Comparison of ENCODE assay signal across 24 mouse cellular contexts in the genomic region with DNA sequence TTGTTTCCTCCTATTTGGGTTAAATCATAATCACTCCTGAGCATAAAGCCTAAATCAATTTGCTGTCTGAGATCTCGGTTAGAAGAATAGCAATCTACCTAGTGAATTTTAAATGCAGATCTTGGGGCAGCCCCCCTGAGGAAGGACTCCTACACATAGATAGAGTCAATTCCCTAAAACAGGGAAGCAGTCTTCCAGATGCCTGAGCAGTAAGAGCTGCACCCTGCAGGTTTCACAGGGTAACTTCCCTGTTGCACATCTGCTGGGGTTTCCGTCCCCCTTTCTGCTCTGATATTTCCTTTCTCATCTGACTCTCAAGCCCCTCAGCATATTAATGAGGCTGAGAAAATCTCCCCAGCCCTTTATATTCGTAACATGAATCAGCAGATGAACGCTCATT. TPM values are rescaled to one million over a fixed set of nuclear protein-coding genes. Genes with fewer than 3 reads are reported as not detected.
DNase-seq lines count a peak whose midpoint lies in the region; ATAC-seq and TF ChIP-seq lines count a peak whose summit lies in the region.
"Had no signal": no experiment of that assay in that cellular context is flagged by ENCODE, and none has a peak within 500 bp of the region (broad histone marks: within the 10 kb centered on the region; RNA-seq: fewer than 3 reads in every experiment).

No protein-coding gene starts in this region.

- TF ChIP-seq CTCF in brain, embryonic 14.5 days (IDR thresholded peaks at IDR 0.05; ENCODE audit: borderline replicate concordance, extremely low read depth, insufficient read depth, insufficient read length): no peak
- TF ChIP-seq CTCF in cerebellum, adult 2 months (IDR thresholded peaks at IDR 0.05; ENCODE audit: borderline replicate concordance, insufficient read depth, low read depth, low read length): no peak

- H3K36me3 ChIP-seq in midbrain, embryonic 14.5 days (ENCODE audit: control insufficient read depth, insufficient read depth, low read length): no peaks in the 10 kb centered on the region
- no peaks in the 10 kb centered on the region for H3K36me3 ChIP-seq in midbrain, embryonic 15.5 days (replicated peaks)
- H3K36me3 ChIP-seq: embryonic facial prominence, embryonic 10.5 days; forebrain, embryonic 10.5 days; G1E; heart, embryonic 13.5 days; hindbrain, embryonic 12.5 days had no signal

- no peak overlapping the region for H3K4me3 ChIP-seq in midbrain, embryonic 14.5 days (replicated peaks; ENCODE audit: low read depth, low read length)
- no peak overlapping the region for H3K4me3 ChIP-seq in midbrain, embryonic 15.5 days
- H3K4me3 ChIP-seq in cerebellum, adult 2 months (replicated peaks; ENCODE audit: insufficient read depth, low read depth, low read length): no peak overlapping the region
- H3K4me3 ChIP-seq: embryonic facial prominence, embryonic 10.5 days; erythroblast, embryonic 14.5 days; forebrain, embryonic 10.5 days; gastrocnemius, adult 2 months; heart, embryonic 13.5 days; hindbrain, embryonic 12.5 days had no signal

- TF ChIP-seq POLR2A in brain, embryonic 14.5 days (IDR thresholded peaks at IDR 0.05; ENCODE audit: borderline replicate concordance, extremely low read depth, insufficient read depth, insufficient read length, poor library complexity, severe bottlenecking): no peak
- TF ChIP-seq POLR2A in cerebellum, adult 2 months (IDR thresholded peaks at IDR 0.05; ENCODE audit: borderline replicate concordance, insufficient read depth, low read length): no peak

- peak; percentile 21 for DNase-seq in midbrain, embryonic 14.5 days
- peak; percentile 11 for DNase-seq in brain, embryonic 14.5 days (ENCODE audit: low read depth)
- no peak for DNase-seq in cerebellum, adult 2 months
- DNase-seq in thymus, postnatal 4 days: no peak
- DNase-seq: adrenal gland, adult 8-10 months; adrenal gland, postnatal 36 days; cerebellum, adult 11 months; cerebellum, adult 9-11 months; cerebellum, postnatal 36 days; gastrocnemius, adult 2 months; gastrocnemius, postnatal 25 days; heart, adult 11 months; heart, postnatal 36 days had no signal

- ATAC-seq in midbrain, embryonic 14.5 days (ENCODE audit: low FRiP score, low TSS enrichment): no peak
- ATAC-seq in midbrain, embryonic 15.5 days (replicated peaks): no peak
- ATAC-seq in megakaryocyte, adult 5-6 weeks (ENCODE audit: poor library complexity, severe bottlenecking): peak; percentile 65
- ATAC-seq in erythroblast, adult 5-6 weeks (replicated peaks; ENCODE audit: low FRiP score, poor library complexity, severe bottlenecking): no peak
- ATAC-seq: forebrain, embryonic 14.5 days; hindbrain, embryonic 16.5 days had no signal

- no peak overlapping the region for H3K4me2 ChIP-seq in midbrain, embryonic 14.5 days (ENCODE audit: low read length)
- H3K4me2 ChIP-seq in midbrain, embryonic 15.5 days: no peak overlapping the region
- H3K4me2 ChIP-seq: heart, embryonic 13.5 days; hindbrain, embryonic 12.5 days had no signal

- H3K9ac ChIP-seq in midbrain, embryonic 14.5 days (replicated peaks; ENCODE audit: low read length): no peak overlapping the region
- H3K9ac ChIP-seq in midbrain, embryonic 15.5 days: no peak overlapping the region
- H3K9ac ChIP-seq: heart, embryonic 13.5 days; hindbrain, embryonic 12.5 days had no signal

- H3K27ac ChIP-seq in midbrain, embryonic 14.5 days (replicated peaks; ENCODE audit: low read depth, low read length): no peak overlapping the region
- no peak overlapping the region for H3K27ac ChIP-seq in midbrain, embryonic 15.5 days
- no peak overlapping the region for H3K27ac ChIP-seq in cerebellum, adult 2 months (ENCODE audit: insufficient read depth, low read length)
- H3K27ac ChIP-seq: embryonic facial prominence, embryonic 10.5 days; forebrain, embryonic 10.5 days; gastrocnemius, adult 2 months; heart, embryonic 13.5 days; hindbrain, embryonic 12.5 days had no signal

- H3K4me1 ChIP-seq in midbrain, embryonic 14.5 days (ENCODE audit: control insufficient read depth, insufficient read depth, low read length): no peaks in the 10 kb centered on the region
- no peaks in the 10 kb centered on the region for H3K4me1 ChIP-seq in midbrain, embryonic 15.5 days
- H3K4me1 ChIP-seq in cerebellum, adult 2 months (ENCODE audit: control insufficient read depth, insufficient read depth, low read length): no peaks in the 10 kb centered on the region
- H3K4me1 ChIP-seq: embryonic facial prominence, embryonic 10.5 days; forebrain, embryonic 10.5 days; heart, embryonic 13.5 days; hindbrain, embryonic 12.5 days had no signal

- 58% methylated on average over 4 of the region's 4 CpGs for WGBS in midbrain, embryonic 14.5 days
- 62% methylated on average over 4 of the region's 4 CpGs for WGBS in midbrain, embryonic 15.5 days
- 74% methylated on average over 4 of the region's 4 CpGs for WGBS in cerebellum, adult 2 months

- H3K27me3 ChIP-seq in midbrain, embryonic 14.5 days (ENCODE audit: control insufficient read depth, insufficient read depth, low read length): no peaks in the 10 kb centered on the region
- no peaks in the 10 kb centered on the region for H3K27me3 ChIP-seq in midbrain, embryonic 15.5 days (replicated peaks)
- no peaks in the 10 kb centered on the region for H3K27me3 ChIP-seq in cerebellum, adult 2 months (ENCODE audit: control insufficient read depth, insufficient read depth, low read length)
- H3K27me3 ChIP-seq: heart, embryonic 13.5 days; hindbrain, embryonic 12.5 days had no signal

- no peaks in the 10 kb centered on the region for H3K9me3 ChIP-seq in midbrain, embryonic 14.5 days (ENCODE audit: control insufficient read depth, low read length)
- H3K9me3 ChIP-seq in midbrain, embryonic 15.5 days: no peaks in the 10 kb centered on the region
- H3K9me3 ChIP-seq: embryonic facial prominence, embryonic 10.5 days; forebrain, embryonic 10.5 days; G1E; heart, embryonic 13.5 days; hindbrain, embryonic 12.5 days had no signal

RNA-seq across cellular contexts. Expression of gene Uqcrfs1, which starts 27.8 kb away (rescaled TPM):
- polyA plus RNA-seq in midbrain, embryonic 14.5 days (2014; fragmentation: Nextera tagmentation; extraction: Ambion mirVana): 302 TPM in 2 replicates
- polyA plus RNA-seq in midbrain, embryonic 15.5 days (2015; fragmentation: Nextera tagmentation; extraction: Ambion mirVana): 254 and 256 TPM in 2 replicates
- 149 and 173 TPM in 2 replicates for polyA plus RNA-seq in brain, embryonic 14.5 days (2012; rRNA removed)
- total RNA-seq in megakaryocyte, adult 5-6 weeks (2015): 168 and 198 TPM in 2 replicates
- 108 and 114 TPM in 2 replicates for total RNA-seq in megakaryocyte, adult 5-6 weeks (2017)
- 54.1 and 56.7 TPM in 2 replicates for total RNA-seq in erythroblast, adult 5-6 weeks (2015; ENCODE audit: low replicate concordance)
- total RNA-seq in erythroblast, adult 5-6 weeks (2017; ENCODE audit: low replicate concordance): 30.5 and 49.2 TPM in 2 replicates
- polyA plus RNA-seq in cerebellum, adult 2 months (2012; rRNA removed): 229 and 242 TPM in 2 replicates

Comparison
In these comparisons a context has a peak if more than half of its experiments do, and no peak if none do; other contexts are left out.
1. DNase-seq: peak in midbrain, embryonic 14.5 days (single experiment) and brain, embryonic 14.5 days (single experiment); none in cerebellum, adult 2 months (0 of 2) and thymus, postnatal 4 days (single experiment).